Mouse (Mus musculus): ENCODE data around the gene Dhps. TPM values are rescaled to one million over a fixed set of nuclear protein-coding genes. Genes with fewer than 3 reads are reported as not detected.

Dhps gene
- total RNA-seq (2023): 92.1 TPM

DNA sequence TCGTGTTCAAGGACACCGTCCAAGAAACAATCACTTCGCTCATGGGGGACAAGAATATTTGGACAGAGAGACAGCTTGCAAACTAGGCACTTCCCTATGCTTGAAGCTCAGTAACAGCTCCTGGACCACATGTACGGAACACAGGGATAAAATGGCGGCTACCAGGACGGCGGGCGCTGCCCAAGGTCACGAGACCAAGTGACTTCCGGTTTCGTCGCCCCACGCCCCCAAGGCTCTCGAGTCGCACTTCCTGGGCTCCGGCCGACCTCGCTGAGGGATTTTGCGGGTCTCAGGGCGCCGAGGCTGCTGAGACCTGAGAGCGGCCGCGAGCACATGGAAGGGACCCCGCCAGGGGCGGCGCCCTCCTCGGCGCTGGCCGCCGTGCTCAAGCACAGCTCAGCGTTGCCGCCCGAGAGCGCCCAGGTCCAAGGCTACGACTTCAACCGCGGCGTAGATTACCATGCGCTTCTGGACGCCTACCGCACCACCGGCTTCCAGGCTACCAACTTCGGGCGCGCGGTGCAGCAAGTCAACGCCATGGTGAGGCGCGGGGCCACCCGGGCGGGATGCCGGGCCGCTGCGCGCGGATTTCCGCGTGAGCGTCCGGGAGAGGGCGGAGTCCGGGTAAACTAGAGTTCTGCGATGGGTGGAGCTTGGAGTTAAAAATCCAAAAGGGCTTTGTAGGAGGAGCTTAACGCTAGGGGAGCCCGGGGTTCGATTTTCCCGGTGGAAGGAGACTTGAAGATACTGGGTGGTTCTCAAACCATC lies at the start of gene Dhps:
Gene Dhps (plus strand): TSS at position 244 of the 768 bp plus-strand sequence.

DNA sequence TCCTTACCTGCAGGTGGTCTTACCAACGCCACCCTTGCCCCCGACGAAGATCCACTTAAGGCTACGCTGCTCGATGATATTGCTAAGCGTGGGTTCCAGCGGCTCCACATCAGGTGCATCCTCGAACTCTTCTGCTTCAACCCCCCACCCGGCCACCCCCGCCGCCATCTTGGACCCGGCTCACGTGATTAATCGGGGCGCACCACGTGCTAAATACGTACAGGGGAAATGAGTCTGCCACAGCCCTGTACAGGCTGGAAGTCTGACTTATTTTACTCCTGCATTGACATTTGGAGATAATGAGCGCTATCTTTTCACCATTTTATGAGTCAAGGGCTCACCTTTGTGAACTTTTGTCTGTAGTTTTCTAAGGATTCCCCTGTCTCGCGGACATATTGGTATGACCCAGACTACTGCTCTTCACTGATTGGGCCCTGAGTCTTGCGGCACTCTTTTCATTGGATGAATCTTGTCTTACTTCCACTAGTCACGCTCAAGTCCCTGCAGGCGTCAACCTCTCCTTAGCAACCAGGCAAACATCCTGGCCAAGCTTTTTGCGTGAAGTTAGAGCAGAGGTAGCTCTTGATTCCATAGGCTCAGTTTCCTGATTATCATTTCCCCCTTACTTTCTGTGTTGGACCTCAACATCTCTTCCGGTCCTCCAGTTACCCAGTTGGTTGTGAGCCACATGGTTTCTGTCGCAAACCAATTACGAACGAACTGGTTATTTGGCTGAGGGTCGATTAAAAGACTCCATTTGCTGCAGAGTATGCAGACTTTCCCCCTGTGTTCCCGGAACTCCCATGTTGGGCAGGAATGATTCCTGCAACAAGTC lies 46.2 kb upstream of the Dhps start, which contains the start of gene Asna1:
Gene Asna1 (minus strand): TSS at position 184 of the 835 bp plus-strand sequence.

DNA sequence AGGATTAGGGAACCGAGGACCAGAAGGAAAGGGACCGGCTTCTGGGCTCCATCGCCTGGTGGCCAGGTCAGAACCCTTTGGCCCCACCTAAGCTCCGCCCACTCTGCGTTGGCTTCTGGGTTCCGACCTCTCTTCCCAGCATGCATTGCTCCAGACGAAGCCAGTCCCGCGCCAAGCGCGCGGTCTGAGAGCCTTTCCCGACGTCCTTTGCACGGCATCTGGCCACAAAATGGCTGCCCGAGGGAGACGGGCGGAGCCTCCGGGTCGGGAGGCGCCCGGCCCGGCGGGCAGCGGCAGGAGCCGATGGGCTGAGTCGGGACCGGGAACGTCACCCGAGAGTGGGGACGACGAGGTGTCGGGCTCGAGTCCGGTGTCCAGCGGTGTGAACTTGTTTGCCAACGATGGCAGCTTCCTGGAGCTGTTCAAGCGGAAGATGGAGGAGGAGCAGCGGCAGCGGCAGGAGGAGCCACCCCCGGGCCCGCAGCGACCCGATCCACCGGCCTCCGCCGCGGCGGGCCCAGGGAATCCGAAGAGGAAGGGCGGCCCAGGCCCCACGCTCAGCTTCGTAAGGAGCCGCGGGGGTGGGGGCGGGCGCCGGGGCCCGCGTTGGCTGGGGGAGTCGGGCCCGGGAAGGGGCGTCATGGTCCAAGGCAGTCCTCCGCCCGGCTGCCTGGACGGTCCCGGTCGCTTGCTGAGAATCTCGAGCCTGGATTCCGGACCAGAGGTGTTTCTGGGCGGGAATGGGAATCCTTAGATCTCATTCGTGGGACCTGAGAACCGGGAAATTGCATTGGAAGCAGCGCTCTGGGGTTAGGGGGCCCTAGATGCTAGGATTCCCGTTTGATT lies 44.7 kb upstream of the Dhps start, which contains the start of gene Trir:
Gene Trir (plus strand): TSS at position 154 of the 846 bp plus-strand sequence.

DNA sequence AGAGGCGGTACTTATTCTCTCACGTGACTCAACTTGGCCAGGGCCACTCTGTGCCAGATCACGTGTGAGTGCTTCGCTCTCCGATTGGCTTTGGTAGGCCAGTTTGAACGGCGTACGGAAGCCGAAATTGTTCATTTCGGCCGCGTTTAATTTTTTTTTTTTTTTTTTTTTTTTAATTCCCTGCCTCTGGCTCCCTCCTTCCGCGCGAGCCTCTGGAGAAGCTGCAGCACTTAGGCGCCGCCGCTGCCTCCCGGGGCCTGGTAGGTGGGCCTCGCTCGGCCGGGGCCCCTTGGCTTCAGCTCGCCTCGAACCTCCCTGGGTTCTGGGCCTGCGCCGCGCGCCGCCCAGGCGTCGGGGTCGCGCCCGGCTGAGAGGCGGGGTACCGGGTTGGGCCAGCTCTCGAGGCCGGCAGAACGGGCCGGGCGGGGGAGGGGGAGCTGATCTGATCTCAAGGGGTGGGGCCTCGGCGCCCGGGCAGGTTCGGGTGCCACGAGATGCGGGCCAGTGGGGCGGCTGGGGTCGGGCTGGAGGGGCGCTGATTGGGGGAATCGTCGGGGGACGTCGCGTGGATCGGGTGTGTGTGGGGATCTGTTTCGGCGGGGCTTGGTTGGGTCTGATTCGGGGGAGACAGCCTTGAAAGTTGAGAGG lies 34.7 kb upstream of the Dhps start, which contains the start of gene Tnpo2:
Gene Tnpo2 (plus strand): TSS at position 198 of the 648 bp plus-strand sequence.

DNA sequence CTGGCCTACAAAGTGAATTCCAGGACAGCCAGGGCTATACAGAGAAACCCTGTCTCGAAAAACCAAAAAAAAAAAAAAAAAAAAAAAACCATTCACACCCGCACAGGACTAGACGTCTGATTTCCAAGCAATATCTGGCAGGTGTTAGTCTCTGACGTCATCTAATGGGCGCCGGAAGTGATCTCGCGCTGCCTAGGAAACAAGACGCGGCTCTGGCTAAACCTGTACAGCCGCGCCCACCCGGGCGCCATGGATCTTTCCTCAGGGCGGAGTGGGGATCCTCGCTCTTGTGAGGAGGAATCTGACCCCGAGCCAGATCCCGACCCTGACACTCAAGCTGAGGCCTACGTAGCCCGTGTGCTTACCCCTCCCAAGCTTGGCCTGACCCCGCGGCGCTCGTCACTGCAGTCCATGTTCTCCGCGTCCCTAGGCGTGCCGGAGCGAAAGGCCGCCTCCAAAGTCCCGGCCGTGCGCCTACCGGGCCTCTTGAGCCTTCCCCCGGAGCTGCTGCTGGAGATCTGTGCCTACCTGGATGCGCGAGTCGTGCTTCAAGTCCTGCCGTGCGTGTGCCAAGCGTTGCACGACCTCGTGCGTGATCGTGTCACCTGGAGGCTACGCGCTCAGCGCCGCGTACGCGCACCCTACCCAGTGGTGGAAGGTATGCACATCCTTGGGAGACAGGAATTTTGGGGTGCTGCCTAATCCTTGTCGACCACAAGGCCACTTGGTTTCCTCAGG lies 11.5 kb upstream of the Dhps start, which contains the start of gene Fbxw9:
Gene Fbxw9 (plus strand): TSS at position 177 of the 738 bp plus-strand sequence.

DNA sequence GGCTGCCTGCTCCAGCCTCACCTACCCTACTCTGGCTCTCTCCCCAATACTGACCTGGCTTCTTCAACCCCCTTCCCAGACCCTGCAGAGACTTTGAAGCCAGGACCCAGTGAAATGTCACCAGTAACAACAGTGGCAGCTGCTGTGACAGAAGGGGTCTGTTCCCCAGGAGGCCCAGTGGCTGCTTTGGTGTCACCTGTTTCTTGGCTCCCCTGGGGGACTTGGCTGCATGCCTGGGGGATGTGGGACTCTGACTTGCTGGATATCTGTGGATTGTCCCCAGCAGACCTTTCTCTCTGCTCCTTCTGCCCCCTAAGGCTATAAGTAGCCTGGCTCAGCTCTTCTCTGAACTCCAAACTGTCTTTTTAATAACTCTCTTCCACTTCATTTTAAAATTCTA lies 3.6 kb upstream of the Dhps start, which contains the start of gene Gm5741:
Gene Gm5741 (minus strand): TSS at position 1 of the 400 bp plus-strand sequence.

DNA sequence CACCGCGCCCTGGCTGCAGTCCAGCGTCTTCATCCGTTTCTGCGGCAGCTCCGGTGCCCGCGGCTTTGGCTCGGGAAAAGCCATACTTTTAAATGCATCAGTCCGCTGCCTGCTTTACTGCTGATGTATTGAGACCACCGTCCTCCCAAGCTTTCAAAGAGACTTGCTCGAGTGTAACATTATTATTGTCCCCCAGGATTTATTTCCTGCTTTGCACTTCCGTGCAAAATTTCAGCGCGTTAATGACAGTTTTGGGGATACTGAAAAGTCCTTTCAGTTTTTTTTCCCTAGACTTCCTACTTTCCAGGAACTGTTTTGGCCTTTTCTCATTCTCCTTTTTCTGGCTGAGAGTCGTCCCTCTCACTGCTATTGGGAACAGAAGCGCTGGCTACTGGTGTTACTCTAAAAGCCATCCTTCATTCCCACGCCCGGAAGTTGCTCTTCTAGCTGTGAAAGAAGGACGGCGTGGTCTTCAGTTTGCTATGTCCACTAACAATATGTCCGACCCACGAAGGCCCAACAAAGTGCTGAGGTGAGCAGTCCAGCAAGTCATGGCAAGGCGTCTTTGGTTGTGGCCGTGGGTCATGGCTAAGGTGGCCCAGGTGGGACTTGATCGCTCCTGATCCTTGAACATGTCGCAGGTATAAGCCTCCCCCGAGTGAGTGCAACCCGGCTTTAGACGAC lies 9.1 kb downstream of the Dhps start, which contains the start of gene Wdr83os:
Gene Wdr83os (plus strand): TSS at position 209 of the 684 bp plus-strand sequence.

DNA sequence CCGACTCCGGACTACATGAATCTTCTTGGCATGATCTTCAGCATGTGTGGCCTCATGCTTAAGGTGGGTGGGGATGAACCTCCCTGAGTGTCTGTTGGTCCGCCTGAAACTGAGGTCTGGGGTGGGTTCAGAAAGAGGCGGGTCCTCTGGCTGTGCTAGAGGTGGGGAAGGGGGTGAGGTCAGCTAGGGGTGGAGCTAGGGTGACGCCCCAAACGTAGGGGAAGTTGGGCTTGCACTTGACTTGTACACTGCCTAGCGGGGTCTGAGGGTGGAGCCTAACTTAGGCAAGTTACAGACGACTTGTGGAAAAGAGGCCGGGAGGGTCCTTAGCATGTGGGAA lies 9.6 kb downstream of the Dhps start, which contains the start of gene Wdr83:
Gene Wdr83 (minus strand): TSS at position 91 of the 340 bp plus-strand sequence.

DNA sequence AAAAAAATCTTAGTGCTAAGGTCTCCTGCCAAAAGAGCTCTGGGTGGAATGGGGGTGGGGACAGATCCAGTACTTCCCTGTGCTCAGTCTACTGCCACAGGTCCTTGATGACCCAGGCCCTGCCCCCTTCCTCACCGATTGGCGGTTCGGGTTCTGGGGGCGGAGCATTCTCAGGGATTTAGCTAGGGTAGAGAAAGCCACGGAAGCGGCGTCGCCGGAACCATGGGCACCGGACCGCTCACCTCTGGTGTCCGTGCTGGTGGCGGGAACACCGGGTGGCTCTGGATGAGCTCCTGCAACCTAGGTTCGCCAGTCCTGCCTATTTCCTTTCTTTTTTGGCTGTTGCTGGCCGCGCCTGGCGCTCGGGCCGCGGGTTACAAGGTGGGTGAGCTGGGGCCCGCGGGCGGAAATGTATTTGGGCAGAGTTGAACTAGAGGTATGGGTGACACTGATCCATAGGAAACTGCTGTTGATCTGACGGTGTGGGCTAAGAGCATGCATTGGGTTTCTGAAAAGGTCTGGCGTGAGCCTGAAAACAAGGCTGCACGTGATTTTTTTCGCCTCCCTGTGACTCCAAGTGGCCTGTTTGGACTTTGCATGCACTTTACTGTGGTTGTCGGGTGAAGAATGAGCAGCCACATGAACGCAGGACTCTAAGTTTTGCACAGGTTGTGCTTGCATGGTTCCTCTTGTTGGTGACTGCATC lies 11.7 kb downstream of the Dhps start, which contains the start of gene Man2b1:
Gene Man2b1 (plus strand): TSS at position 163 of the 706 bp plus-strand sequence.

DNA sequence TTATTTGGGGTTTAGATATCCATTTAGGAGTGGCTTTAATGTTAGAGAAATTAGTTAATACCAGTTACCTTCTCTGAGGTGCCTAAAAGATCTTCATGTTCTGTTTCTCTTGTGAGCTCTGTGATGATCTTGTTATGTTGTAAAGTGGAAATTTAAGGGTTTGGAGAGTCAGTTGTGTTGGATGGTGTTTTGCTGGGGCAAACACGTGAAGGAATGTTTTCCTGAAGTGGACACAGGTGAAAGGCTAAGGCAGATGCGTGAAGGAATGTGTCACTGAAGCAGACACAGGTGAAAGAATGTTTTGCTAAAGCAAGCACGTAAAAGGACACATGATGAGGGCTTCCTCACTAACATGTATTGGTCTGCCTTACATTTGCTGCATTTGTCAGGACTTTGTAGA lies 51.4 kb downstream of the Dhps start, which contains the start of gene Zfp791:
Gene Zfp791 (minus strand): TSS at position 101 of the 400 bp plus-strand sequence.

Other genes with a start within 250 kb of the Dhps start
- gene Dand5, start 248.9 kb upstream of the Dhps start, total RNA-seq (2023): 4.1 TPM
- gene Gadd45gip1, start 240.2 kb upstream of the Dhps start, total RNA-seq (2023): 16.4 TPM
- gene Rad23a, start 231.1 kb upstream of the Dhps start, total RNA-seq (2023): 61.8 TPM
- 437 TPM for gene Calr, start 224.8 kb upstream of the Dhps start, total RNA-seq (2023)
- gene Farsa, start 214.8 kb upstream of the Dhps start, total RNA-seq (2023): 69.8 TPM
- gene Syce2, start 199.6 kb upstream of the Dhps start, total RNA-seq (2023): 5.5 TPM
- 23.6 TPM for gene Gcdh, start 177.8 kb upstream of the Dhps start, total RNA-seq (2023)
- not detected for gene Klf1, start 169.8 kb upstream of the Dhps start, total RNA-seq (2023)
- 13.4 TPM for gene Dnase2a, start 163.2 kb upstream of the Dhps start, total RNA-seq (2023)
- gene Mast1, start 134.4 kb upstream of the Dhps start, total RNA-seq (2023): 0.41 TPM
- gene Rtbdn, start 124.8 kb upstream of the Dhps start, total RNA-seq (2023): not detected
- not detected for gene Gm49661, start 102.3 kb upstream of the Dhps start, total RNA-seq (2023)
- gene Prdx2, start 102.2 kb upstream of the Dhps start, total RNA-seq (2023): 60.2 TPM
- gene Rnaseh2a, start 102.0 kb upstream of the Dhps start, total RNA-seq (2023): 43.4 TPM
- 1,875 TPM for gene Junb, start 93.0 kb upstream of the Dhps start, total RNA-seq (2023)
- 3.1 TPM for gene Hook2, start 81.2 kb upstream of the Dhps start, total RNA-seq (2023)
- gene Best2, start 57.2 kb upstream of the Dhps start, total RNA-seq (2023): not detected
- 56.3 TPM for gene Asna1, start 46.5 kb upstream of the Dhps start, total RNA-seq (2023)
- gene Trir, start 44.9 kb upstream of the Dhps start, total RNA-seq (2023): 195 TPM
- 70.3 TPM for gene Tnpo2, start 34.8 kb upstream of the Dhps start, total RNA-seq (2023)
- gene Fbxw9, start 11.7 kb upstream of the Dhps start, total RNA-seq (2023): 6.9 TPM
- not detected for gene Gm5741, start 3.8 kb upstream of the Dhps start, total RNA-seq (2023)
- gene Wdr83os, start 9.0 kb downstream of the Dhps start, total RNA-seq (2023): 63.3 TPM
- gene Wdr83, start 9.5 kb downstream of the Dhps start, total RNA-seq (2023): 15.2 TPM
- gene Man2b1, start 11.5 kb downstream of the Dhps start, total RNA-seq (2023): 114 TPM
- 0.35 TPM for gene Zfp791, start 51.3 kb downstream of the Dhps start, total RNA-seq (2023)
- not detected for gene Cks1brt, start 80.2 kb downstream of the Dhps start, total RNA-seq (2023)
- not detected for gene Olfr371, start 154.2 kb downstream of the Dhps start, total RNA-seq (2023)
- gene Orc6, start 227.9 kb downstream of the Dhps start, total RNA-seq (2023): 39.8 TPM
- 57.4 TPM for gene Vps35, start 228.0 kb downstream of the Dhps start, total RNA-seq (2023)

All from CD4-positive naive resting alpha-beta T cell, adult 57 days (primary cell).